Mouse (Mus musculus) adrenal gland, adult (tissue): ENCODE measurements around the gene Blvrb.

ENCODE experiments used
- DNase-seq, 2 experiments: peaks; one replicate each; pipeline ENCODE4 v3.0.0; 2022 to 2023; ENCODE audit warnings: low spot score in 1 of 2; ENCODE audit not compliant: inconsistent age in 2 of 2

Gene Blvrb

DNA sequence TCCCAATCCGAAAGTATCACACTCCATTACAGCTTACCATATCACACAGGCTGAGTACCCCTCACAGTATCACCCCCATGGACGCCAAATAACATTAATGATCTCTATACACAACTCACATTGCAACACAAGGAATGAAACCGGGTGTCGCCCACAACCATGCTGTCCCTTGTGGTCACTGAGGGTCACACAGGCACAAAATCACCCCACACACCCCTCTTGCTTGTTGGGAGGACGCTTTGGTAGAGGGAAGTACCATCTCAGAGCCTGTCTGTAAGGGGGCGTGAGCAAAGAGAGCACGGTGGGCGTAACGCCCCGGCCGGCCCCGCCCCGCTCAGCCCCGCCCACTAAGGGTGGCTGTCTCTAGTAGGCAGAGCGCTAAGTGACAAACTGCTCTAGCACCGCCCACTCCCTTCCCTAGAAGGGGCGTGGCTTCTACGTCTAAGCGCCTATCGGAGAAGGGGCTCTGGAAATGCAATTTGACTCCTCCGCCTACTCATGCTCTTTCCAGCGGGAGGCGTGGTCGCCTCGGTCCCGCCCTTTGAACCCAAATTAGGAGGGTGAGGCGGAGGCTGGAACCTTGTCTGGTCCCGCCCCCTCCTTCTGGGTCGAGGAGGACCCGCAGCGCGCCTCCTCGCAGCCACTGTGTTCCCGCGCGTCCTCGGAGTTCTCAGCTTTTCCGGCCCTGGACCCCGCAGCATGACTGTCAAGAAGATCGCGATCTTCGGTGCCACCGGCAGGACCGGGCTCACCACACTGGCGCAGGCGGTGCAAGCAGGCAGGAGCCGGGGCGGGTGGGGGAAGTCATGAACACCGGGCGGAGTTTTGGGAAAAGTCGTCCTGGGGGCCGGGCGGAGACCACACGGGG lies at the start of gene Blvrb, which contains the start of gene Sptbn4:
TSS of gene Blvrb (plus strand) at position 560 of the 868 bp plus-strand sequence.
TSS of gene Sptbn4 (minus strand) at position 268 of the 868 bp plus-strand sequence.
- peak; percentile 100 for DNase-seq

DNA sequence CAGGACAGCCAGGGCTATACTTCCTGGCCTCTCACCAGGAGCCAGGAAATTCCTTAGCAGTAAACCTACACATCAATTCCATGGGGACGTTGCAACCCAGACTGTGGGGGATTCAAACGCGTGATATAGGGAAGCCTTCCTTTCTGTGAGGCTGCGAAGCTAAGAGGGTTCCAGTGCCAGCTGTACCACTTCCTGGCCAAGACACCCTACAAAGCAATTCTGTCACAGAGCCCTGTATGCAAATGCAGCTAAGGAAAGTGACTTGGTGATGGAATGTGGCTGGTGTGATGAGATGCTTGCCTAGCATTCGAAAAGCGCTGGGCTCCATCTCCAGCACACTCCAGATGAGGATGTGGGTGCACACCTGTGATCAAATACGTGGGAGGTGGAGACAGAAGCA lies 47.2 kb upstream of the Blvrb start:
- no peak for DNase-seq

DNA sequence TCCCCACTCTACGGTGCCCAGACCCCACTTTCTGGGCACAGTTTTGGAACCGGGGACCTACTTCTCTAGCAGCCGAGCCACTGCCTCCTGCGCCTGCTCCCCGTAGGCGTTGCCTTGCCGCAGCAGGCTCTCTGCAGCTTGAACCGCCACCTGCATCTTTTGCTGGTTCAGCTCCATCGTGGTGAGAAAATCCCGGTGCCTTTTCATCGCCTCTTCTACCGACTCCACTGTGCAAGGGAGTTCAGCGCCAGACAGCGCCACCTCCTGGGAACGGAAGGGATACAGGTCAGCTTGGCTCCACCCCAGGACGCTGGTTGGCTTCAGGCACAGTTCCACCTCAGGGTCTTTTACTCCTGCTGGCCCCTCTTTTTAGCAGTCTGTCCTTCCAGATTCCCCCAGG lies 45.1 kb upstream of the Blvrb start:
- peak; percentile 60 to 86 for DNase-seq

DNA sequence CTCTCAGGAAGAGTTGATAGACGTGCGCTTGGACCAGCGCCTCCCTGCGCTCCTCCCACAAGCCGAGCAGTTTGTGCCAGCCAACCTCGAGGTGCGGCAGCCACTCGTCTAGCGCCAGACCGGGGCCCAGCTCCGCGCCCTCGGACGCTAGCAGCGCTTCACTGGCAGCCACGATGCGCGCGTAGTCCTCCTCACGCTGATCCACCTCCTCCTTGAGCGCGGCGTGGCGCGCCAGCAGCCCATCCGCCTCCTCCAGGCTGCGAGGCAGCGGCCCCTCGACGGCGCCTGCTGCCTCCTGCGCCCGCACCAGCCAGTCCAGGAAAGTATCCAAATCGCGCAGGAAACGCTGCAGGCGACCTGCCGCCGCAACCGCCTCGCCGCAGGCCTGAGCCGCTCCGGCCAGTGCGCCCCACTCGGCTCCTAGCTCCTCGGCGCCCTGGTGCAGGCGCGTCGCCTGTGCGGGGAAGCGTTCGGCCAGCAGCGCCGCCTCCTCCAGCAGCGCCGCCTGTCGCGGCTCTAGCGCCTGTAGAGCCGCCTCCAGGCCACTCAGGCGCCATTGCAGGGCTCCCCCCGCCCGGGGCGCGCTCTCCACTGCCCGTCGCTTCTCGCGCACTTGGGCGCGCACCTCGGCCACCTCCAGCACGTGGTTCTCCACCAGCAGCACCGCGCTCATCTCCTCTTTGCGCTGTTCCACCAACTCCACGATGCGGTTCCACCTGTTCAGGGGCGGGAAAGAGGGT lies 43.4 kb upstream of the Blvrb start:
- no peak for DNase-seq

DNA sequence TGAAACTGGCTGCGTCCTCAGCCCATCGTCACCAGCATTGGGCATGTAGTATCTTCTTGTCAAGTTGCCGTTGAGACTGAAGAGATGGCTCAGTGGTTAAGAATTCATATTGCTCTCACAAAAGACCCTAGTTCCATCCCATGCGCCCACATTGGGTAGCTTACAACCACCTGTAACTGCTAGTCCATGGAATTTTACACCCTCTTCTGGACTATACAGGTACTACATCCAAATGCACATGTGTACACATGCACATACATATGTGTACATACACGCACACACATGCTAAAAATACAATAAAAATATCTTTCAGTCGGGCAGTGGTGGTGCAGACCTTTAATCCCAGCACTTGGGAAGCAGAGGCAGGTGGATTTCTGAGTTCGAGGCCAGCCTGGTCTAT lies 41.3 kb upstream of the Blvrb start:
- DNase-seq, result no peak

DNA sequence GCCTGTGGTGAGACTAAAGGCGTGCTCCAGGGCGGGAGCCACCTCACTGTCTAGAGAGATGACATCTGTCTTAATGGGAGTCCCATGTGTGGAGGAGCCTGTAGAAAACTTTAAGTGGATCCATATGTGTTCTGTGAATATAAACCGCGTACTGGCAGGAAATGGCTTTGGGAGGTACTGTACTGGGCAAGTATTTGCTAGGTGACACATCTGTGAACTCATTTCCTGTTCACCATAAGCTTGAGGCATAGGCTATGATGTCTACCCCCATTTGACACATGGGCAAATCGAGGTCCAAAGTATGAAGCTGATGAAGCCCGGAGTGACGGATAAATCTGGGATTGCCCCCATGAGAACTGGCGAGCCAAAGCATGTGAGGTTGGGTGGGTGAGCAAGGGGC lies 40.0 kb upstream of the Blvrb start:
- no peak for DNase-seq

DNA sequence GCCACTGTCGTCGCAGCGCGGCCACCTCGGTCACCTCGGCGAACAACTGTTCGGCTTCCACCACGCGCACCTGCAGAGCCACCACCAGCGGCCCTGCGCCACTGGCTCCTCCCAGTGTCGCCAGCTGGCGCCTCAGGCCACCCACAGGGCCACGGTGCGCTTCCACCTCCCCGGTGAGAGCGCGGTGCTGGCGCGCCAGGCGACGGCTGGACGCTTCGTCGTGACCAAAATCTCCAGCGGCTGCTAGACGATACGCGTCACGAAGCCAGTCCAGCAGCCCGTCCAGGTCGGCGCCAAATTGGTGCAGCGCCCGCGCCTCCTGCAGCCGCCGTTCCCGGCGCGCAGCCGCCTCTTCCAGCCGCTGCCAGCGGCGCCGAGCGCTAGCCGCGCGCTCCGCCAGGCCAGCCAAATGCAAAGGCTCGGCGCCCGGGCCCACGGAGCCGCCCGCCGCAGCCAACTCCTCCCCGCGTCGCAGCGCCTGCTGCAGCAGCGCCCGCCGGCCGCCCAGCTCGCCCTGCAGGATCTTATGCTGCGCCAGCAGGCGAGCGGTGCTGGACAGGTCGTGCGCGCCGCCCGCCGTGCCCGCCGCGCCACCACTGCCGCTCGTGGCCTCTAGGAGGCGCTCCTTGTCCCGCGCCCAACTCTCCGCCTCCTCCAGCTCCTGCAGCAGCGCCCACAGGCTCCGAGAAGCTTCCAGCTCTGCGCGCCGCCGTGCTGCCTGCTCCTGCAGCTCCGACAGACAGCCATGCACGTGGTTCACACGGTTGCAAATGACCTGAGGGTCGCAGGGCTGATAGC lies 39.2 kb upstream of the Blvrb start:
- peak; percentile 82 to 93 for DNase-seq

DNA sequence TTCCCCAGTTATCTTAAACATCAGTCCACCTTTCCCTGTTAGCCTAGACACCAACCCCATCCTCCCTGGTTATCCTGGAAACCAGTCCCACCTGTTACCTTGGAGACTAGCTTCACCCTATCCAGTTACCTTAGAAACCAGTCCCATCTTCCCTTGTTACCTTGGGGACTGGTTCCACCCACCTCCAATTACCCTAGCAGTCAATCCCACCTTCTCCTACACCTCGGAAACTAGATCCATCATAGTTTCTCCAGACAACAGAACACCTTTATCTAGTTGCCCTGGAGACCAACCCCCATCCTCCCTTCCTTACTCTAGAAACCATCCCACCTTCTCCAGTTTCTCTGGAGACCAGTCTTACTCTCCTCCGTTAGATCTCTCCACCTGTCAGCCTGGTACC lies 30.6 kb upstream of the Blvrb start:
- no peak for DNase-seq

DNA sequence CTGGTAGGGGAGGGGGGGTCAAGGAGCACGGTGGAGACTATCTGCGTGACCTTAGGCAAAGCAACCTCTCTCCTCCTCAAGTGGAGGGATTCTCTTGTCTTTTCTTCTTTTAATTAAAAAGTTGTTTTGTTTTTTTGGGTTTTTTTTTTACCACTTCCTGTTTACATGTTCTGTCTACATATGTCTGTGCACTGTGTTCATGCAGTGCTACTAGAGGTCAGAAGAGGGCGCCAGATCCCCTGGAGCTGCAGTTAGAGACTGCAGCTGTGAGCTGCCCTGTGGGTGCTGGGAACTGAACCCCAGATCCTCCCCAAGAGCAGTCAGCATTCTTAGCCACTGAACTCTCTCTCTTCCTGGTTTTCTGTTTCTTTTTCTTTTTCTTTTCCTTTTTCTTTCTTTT lies 28.7 kb upstream of the Blvrb start:
- no peak for DNase-seq

DNA sequence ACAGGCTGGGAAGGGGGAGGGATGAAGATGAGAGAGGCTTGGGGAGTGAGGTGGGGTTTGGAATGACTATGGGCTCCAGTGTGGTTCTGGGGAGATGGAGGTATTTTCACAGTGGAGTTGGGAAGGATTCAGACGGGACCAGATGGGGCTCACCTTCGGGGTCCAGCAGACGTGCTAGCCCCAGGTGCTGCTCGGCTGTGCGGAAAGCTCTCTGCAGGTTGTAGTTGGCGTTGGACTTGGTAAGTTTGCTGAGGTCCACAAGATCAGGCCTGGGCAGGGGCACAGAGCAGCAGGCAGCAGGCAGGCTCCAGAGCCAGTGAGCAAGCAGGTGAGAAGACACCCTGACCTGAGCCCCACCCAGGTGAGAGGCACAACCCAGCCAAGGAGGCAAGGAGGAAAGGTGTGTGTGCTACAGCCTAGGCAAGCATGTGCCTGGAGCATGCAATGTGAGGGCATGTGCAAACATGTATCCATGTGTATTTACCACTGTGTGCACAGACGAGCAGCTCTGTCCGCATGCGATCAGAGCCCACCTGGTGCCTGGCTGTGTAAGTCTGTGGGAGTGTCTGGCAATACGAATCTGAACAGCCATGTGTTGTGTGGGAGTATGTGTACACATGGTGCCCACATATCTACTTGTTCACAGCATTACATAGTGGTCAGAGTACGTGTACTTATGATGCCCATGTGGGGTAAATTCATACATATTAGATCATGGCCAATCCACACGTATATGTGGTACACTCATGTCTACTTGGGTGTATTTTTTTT lies 24.0 kb upstream of the Blvrb start:
- no peak for DNase-seq

DNA sequence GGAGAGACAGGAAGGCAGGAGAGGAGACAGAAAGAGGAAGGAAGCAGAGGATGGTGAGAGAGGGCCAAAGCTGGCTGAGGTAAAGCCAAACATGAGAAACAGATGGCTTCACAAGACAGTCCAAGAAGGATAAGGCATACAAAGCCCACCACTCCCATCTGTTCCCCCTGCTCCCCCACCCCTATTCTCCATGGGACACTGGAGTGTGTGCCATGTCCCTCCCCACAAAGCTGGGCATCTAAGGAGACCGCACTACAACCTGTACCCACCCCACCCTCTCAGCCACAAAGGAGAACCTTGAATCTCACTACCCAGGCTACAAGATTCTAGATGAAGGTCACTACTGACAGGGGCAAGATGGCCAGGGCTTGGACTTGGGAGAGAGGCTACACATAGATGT lies 20.4 kb upstream of the Blvrb start:
- no peak for DNase-seq

DNA sequence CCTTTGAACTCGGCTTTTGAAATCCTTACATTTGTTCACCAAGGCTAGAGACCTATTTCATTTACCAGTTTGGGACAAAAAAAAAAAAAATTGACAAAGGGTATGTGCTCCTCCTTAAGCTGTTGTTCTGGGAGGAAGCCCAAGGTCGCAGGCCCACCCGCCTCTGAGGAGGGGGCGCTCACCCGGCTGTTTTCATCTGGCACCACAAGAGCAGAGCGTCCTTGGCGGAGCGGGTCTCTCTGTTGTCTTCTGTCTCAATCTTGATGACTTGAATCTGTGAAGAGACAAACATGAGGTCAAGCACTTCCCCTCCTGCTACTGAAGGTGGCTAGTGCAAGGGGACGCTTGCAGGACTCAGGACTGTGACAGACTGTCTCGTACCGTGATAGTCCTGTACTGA lies 19.8 kb upstream of the Blvrb start:
- no peak for DNase-seq

DNA sequence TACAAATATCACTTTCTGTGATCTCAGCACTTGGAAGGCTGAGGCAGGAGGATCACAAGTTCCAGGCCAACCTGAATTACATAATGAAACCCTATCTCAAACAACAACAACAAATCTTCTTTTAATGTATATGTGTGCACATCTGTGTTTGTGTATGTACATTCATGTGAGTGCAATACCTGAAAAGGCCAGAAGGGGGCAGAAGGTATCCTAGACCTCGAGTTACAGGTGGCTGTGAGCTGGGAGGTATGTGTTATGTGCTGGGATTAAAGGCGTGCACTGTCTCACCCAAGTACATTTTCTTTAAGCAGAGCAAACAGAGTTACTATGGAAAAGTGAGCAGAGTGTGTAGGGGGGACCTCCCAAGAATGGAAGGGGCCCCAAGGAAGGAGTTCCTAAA lies 18.6 kb upstream of the Blvrb start:
- DNase-seq, result no peak

DNA sequence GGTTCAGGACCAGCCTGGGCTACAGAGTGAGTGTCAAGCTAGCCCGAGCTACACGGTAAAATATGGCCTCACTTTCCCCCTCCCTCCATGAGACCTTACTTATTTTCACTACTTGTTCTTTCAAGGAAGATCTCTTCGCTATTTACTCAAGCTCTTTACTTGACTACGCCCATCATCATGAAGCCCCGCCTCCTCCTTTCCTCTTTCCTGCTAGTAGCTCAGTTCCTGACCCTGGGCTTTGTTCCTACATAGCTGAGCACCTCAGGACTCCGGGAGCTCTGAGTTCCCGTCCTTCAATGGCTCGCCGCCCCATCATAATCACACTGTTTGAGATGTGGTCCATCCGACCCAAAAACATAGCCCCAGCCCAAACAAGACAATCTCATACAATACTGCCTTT lies 14.4 kb upstream of the Blvrb start:
- DNase-seq, result no peak

DNA sequence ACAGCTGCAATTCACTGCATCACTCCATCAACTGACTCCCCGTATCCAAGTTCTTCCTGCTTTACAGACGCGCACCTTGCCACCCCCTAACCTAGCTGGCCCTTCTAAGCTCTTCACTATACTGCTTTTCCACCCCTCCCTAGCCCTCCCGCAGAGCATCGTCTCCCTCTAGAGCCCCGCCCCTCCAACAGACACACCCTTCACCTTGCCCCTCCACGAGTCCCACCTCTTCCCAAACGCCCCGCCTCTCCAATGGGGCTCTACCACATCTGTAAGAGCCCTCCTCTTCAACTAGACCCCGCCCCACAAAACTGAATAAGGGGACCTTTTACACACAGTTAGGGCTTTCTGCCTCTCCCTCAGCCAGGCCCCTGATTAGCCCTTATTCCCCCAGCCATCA lies 14.0 kb upstream of the Blvrb start:
- DNase-seq, result no peak

DNA sequence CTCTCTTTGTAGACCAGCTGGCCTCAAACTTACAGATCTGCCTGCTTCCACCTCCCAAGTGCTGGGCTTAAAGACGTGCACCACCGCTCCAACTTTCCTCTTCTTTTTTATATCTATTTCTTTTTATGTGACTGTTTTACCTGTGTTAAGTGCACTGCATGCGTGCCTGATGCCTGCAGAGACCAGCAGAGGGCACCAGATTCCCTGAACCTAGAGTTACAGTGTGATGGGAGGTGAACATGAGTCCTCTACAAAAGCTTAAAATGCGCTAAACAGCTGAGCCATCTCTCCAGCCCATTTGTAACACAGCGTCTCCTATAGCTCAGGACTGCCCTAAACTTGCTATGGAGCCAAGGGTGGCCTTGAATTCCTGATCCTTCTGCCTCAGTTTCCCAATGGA lies 10.2 kb upstream of the Blvrb start:
- peak; percentile 27 to 67 for DNase-seq

DNA sequence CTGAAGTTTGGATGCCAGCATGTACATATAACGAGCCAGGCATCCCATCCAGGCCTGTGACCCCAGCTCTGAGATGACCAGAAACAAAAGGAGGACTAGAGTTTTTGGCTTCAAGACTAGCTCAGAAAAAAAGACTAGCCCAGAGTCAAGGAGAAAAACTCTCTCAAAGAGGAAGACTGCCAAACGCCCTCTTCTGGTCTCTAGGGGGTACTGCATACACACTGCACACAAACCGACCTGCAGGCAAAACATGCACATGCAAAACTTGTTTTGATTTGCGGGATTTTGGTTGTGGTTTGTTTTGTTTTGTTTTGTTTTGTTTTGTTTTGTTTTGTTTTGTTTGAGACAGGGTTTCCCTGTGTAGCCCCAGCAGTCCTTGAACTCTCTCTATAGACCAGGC lies 7.8 kb upstream of the Blvrb start:
- DNase-seq, result no peak

DNA sequence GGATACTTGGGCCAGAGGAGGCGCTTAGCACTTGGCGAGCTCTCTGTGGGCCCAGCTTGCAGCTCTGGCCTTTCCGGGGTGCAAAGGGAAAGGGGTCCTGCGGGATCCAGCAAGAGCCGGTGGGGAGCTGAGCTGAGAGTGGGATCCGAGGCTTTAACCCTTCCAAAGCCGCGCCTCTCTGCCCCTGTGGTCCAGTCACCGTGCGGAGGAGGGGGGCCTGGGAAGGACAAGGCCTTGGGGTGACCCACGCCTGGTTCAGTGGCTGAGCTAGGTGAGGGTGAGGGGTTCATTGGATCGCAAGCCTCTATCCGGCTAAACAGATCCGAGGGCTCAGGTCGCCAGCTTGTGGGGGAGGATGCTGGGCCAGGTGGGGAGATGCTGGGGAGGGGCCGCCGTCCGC lies 1.7 kb upstream of the Blvrb start:
- DNase-seq, result peak; percentile 41 to 43

DNA sequence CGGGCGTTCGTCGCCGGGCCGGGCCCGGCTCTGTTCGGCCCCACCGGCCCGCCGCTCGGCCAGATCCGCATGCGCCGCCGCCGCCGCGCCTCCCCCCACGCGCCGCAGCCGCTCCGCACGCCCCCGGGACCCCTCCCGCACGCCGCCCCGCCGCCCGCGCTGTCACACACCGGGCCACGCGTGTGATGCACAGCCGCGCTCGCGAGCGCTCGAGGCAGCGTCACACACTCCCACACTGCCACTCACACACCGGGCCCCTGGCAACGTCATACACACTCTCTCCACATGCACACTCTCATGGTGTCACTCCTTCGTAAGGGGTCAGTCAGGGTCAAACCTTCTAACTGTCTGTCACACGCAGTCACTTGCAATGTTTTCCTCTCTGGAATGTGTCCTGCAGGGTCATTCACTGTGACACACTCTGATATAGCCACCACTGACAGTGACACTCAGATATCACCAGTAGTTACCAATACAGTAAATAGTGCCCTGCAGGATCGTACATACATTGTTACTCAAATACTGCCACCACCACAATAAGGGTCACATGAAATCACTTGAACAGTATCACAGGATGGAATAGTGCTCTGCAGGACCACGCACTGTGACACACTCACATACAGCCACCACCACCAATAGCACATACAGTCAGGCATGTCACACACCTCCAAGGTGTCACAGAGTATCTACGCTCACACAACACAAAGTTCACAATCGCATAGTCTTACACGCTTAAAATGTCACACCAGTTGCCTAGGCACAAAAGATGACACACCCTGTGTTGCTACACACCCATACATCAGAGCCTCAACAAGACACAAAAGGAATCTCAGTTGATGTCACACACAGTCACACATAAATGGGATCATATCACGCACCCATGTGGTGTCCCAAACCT lies 1.0 kb upstream of the Blvrb start:
- DNase-seq, result peak; percentile 55 to 73
